Mouse (Mus musculus) megakaryocyte, adult 5-6 weeks (primary cell): ENCODE measurements at regions not wholly inside any gene's neighbourhood (a gene's known extent, or its start where the extent isn't known, plus 50 kb on each side); places are given as distances from the start of the nearest gene placed in this dataset.

Source experiments
- ATAC-seq: 2 replicates; pipeline ENCODE4 v1.8.0; 2016; ENCODE audit warnings: mild to moderate bottlenecking, inconsistent platforms; ENCODE audit not compliant: poor library complexity, severe bottlenecking

DNA sequence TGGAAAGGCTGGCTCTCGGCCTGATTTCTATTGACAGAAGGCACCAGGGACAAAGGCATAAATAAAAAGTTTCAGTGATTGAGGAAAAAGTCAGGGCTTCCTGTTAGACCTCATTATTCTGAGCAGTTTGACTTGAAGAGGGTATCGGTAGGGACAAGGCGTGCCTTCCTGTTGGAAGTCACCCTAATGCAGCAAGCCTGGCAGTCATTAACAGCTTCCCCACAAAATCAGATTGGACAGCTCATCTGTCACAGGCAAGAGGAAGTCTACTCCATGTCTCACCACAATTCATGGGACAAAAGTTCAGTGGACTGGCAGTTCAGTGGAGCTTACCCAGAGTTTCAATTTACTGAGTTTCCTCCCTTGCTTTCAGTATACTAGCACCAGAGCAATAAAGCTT lies 715.5 kb downstream of the Fam181b start:
- ATAC-seq, result no peak

- 0 out of 2 replicates have a peak, but pooled peaks have one; percentile 30 for ATAC-seq
Observed at GRCm38 (mm10) chr7:93835697-93836096, 756.0 kb downstream of the Fam181b start.

GRCm38 (mm10) chr7:93836169-93836568 lies 756.5 kb downstream of the Fam181b start:
- no peak for ATAC-seq

- ATAC-seq, result no peak
Observed at GRCm38 (mm10) chr7:93855025-93855424, 775.4 kb downstream of the Fam181b start.

DNA sequence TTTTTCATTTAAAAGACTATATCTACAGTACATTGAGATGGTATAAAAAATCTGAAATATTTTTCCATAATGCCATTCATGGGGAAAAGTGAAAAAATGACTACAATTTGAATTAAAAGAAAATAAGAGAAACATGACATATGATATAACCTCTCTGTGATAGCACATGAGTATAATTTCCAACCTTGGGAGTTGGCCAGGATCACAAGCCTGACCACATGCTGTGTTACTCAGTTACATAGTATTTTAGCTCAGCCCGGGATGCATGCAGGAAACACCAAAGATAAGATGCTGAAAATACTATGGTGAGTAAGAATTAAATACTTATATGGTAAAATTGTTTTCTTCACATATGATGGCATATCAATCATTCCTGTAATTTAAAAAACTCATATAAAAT lies 814.0 kb downstream of the Fam181b start:
- ATAC-seq, result no peak

DNA sequence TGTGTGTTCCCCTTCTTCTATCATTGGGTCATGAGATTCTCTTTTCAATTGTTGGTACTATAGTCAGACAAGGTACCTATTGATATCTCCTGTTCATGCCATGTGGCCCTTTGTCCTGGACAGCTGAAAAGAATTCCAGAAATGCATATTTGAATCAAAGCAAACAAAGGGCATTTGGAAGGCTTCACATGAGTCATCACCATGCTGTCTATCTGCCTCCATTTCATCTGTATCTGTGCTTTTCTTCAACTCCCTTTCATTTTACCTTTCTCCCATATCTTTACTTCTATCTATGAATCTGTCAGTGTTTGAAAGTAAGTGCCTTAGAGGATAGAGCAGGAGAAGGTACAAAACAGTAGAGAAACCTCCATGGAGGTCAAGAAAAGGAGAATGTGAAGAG lies 817.3 kb downstream of the Fam181b start:
- ATAC-seq, result no peak

DNA sequence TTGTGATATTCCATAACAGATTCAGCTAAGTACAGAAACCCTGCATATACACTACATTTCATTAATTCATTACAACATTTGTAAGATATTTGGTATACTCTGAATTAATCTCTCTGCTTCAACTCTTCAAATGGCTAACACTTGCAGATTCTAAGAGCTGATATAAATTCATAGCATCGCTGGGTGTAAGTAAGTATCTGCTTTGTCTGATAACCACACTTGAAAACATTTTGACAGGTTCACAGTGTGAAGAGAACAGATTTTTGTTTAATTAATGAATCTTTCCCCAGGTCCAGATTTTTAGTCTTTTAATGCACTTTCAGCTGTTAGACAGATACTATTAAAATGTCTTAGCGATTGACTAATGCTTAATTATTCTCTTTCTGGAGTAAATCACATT lies 823.1 kb downstream of the Fam181b start:
- ATAC-seq, result no peak

DNA sequence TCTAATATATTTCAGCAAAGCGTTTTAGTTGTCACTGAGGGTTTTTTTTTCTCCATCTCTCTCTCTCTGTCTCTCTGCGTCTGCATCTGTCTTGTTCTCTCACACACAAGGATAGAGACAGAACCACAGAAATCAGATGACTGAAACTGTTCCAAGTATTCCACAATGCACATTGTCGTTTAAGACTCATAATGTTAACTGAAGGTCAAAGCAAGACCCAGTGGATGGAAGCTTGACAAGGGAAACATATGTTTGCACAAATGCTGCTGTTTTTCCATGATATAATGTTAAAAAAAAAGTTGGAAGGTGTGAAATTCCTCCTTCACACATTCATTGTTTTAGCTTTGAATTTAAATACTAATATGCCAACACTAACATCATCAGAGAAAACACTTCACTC lies 857.3 kb downstream of the Fam181b start:
- ATAC-seq, result no peak

DNA sequence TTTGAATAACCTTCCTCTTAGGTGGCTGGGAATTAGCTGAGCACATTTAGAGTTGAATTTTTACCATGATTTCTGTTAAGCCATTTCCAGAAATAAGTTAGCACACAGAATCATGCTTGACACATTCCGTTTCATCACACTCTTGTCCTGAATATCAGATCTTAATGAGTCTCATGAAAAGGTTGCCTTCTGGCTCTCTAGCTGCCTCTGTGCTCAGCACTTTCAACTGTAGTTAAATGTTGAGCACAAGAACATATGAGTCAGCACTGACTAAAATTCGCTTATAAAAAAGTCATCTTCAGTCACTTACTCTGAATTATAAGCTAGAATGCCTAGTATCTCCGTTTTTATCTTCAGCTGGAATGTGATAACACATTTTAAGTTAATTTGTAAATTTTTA lies 902.4 kb downstream of the Fam181b start:
- no peak for ATAC-seq

GRCm38 (mm10) chr7:94002780-94003179 lies 923.1 kb downstream of the Fam181b start:
- no peak for ATAC-seq

DNA sequence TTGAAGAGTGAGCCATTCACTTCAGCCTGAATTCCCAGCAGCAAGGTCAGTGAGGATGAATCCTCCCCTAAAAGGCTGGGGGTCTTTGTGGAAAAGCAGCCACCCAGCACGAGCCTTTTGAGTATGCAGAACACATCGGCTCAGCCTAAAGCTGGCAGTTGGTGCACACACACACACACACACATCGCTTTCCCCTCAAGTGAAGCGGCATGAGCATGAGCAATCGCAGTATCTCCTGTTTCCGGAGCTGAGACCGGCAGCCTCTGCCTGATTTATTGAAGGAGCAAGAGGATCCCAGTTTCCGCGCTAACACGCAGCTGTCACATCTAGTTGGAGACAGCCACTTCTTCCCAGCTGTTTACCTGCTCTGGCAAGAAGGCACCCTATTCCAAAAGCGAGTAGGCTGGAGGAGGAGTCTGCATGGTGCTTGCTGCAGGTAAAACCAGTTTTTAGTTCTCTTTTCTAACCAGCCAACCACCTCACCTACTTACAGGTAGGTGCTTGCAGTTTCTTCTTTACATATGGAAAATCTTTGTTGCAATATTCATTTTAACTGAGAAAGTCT lies 962.9 kb downstream of the Fam181b start:
- no peak for ATAC-seq

DNA sequence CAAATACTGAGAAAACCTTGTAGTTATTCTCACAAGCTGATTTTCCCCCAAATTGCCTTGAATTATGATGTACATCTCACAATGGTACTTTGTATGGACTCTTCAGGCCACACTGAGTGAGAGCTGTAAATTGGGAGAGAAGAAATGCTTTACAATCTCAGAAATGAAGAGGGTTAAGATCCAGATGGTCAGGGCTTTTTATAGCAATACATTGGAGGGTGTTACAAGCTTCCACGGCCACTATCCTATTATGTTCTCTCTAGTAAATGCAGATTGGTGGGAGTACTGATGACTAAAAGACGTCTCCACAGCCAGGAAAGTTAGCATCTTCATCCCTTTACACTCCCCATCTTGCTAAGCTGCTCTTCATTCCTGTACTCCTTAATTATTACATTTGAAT lies 965.8 kb downstream of the Fam181b start:
- ATAC-seq, result no peak

DNA sequence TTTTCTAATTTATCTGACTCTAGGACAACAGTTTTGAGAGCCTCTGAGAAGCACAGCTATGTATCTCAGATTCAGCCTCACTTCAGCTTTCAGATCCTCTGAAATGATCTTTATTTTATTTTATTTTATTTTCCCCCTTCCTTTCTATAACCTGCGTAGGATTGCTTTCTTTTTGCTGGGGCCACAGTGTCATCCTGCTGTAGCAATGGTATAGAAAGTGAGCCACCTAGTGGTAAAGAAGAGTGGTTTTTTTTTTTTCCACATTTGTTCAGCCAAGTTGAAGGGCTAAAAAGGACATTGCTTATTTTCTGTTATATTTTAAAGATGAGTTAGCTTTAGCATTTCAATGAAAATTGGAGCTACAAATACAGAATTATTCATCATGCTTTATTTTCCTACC lies 966.4 kb downstream of the Fam181b start:
- ATAC-seq, result no peak

GRCm38 (mm10) chr7:94061814-94062545 lies 982.3 kb downstream of the Fam181b start:
- no peak for ATAC-seq
